Mouse (Mus musculus): ENCODE results near the gene Fam117b. TPM values are rescaled to one million over a fixed set of nuclear protein-coding genes. Genes with fewer than 3 reads are reported as not detected.

Gene Fam117b
- polyA plus RNA-seq, 1 experiment from 2014 or later = 24.0 TPM

GRCm38 (mm10) chr1:59923673-59924072 lies 10.9 kb downstream of the Fam117b start:
- ATAC-seq = no peak
- 90% methylated on average over 1 of the region's 1 CpGs for WGBS
- H3K4me2 ChIP-seq (ENCODE audit: low read length) = no peak overlapping the region

GRCm38 (mm10) chr1:59924411-59924810 lies 11.6 kb downstream of the Fam117b start:
- H3K4me1 ChIP-seq (ENCODE audit: control insufficient read depth, insufficient read depth, low read depth, low read length) = no peaks in the 10 kb centered on the region; the same call in 1 of the 2 replicates
- H3K4me3 ChIP-seq (ENCODE audit: low read length) = no peak overlapping the region
- H3K9ac ChIP-seq (ENCODE audit: low read depth, low read length) = no peak overlapping the region
- H3K36me3 ChIP-seq (ENCODE audit: control insufficient read depth, insufficient read depth, low read length) = no peaks in the 10 kb centered on the region
- no peak overlapping the region for H3K4me2 ChIP-seq (ENCODE audit: low read length)
- no peaks in the 10 kb centered on the region for H3K9me3 ChIP-seq (ENCODE audit: control insufficient read depth, low read length)
- no peaks in the 10 kb centered on the region for H3K27me3 ChIP-seq (replicated peaks; ENCODE audit: control insufficient read depth, insufficient read depth, low read length)
- no peak for ATAC-seq
- 100% methylated on average over 2 of the region's 2 CpGs for WGBS
- no peak overlapping the region for H3K27ac ChIP-seq (ENCODE audit: low read depth, low read length)

More at GRCm38 (mm10) chr1:59923673-59924072, 10.9 kb downstream of the Fam117b start:
- Histone ChIP-seq H3K4me3 (ENCODE audit: low read length) (no peak overlapping the region), H3K9me3 (ENCODE audit: control insufficient read depth, low read length) (no peaks in the 10 kb centered on the region), H3K27ac (ENCODE audit: low read depth, low read length) (no peak overlapping the region), H3K27me3 (replicated peaks; ENCODE audit: control insufficient read depth, insufficient read depth, low read length) (no peaks in the 10 kb centered on the region), H3K36me3 (ENCODE audit: control insufficient read depth, insufficient read depth, low read length) (no peaks in the 10 kb centered on the region), H3K9ac (ENCODE audit: low read depth, low read length) (no peak overlapping the region), H3K4me1 (ENCODE audit: control insufficient read depth, insufficient read depth, low read depth, low read length) (no peaks in the 10 kb centered on the region; the same call in 1 of the 2 replicates)

- no peak overlapping the region for H3K4me3 ChIP-seq (ENCODE audit: low read length)
- no peak overlapping the region for H3K9ac ChIP-seq (ENCODE audit: low read depth, low read length)
- 94% methylated on average over 3 of the region's 3 CpGs for WGBS
- H3K9me3 ChIP-seq (ENCODE audit: control insufficient read depth, low read length) = no peaks in the 10 kb centered on the region
- no peak overlapping the region for H3K27ac ChIP-seq (ENCODE audit: low read depth, low read length)
- H3K4me1 ChIP-seq (ENCODE audit: control insufficient read depth, insufficient read depth, low read depth, low read length) = no peaks in the 10 kb centered on the region; the same call in 1 of the 2 replicates
- ATAC-seq = peak; percentile 27; the same call in 1 of the 2 replicates
- H3K36me3 ChIP-seq (ENCODE audit: control insufficient read depth, insufficient read depth, low read length) = no peaks in the 10 kb centered on the region
- H3K27me3 ChIP-seq (replicated peaks; ENCODE audit: control insufficient read depth, insufficient read depth, low read length) = no peaks in the 10 kb centered on the region
- H3K4me2 ChIP-seq (ENCODE audit: low read length) = no peak overlapping the region
These were observed 13.3 kb downstream of the Fam117b start for GRCm38 (mm10) chr1:59926021-59926672.

GRCm38 (mm10) chr1:59927131-59927680 lies 14.4 kb downstream of the Fam117b start:
- Histone ChIP-seq H3K36me3 (ENCODE audit: control insufficient read depth, insufficient read depth, low read length) (no peaks in the 10 kb centered on the region), H3K27me3 (replicated peaks; ENCODE audit: control insufficient read depth, insufficient read depth, low read length) (no peaks in the 10 kb centered on the region), H3K4me2 (ENCODE audit: low read length) (no peak overlapping the region), H3K9ac (ENCODE audit: low read depth, low read length) (no peak overlapping the region), H3K27ac (ENCODE audit: low read depth, low read length) (peak overlapping the region; percentile 12; the same call in 1 of the 2 replicates), H3K4me3 (ENCODE audit: low read length) (no peak overlapping the region), H3K4me1 (ENCODE audit: control insufficient read depth, insufficient read depth, low read depth, low read length) (no peaks in the 10 kb centered on the region; the same call in 1 of the 2 replicates), H3K9me3 (ENCODE audit: control insufficient read depth, low read length) (no peaks in the 10 kb centered on the region)
- 90% methylated on average over 2 of the region's 2 CpGs for WGBS
- 0 out of 2 replicates have a peak, but pooled peaks have one; percentile 9 for ATAC-seq

- Histone ChIP-seq H3K36me3 (ENCODE audit: control insufficient read depth, insufficient read depth, low read length) (no peaks in the 10 kb centered on the region), H3K4me2 (ENCODE audit: low read length) (no peak overlapping the region), H3K4me1 (ENCODE audit: control insufficient read depth, insufficient read depth, low read depth, low read length) (no peaks in the 10 kb centered on the region; the same call in 1 of the 2 replicates), H3K27ac (ENCODE audit: low read depth, low read length) (no peak overlapping the region), H3K9me3 (ENCODE audit: control insufficient read depth, low read length) (no peaks in the 10 kb centered on the region), H3K27me3 (replicated peaks; ENCODE audit: control insufficient read depth, insufficient read depth, low read length) (no peaks in the 10 kb centered on the region), H3K9ac (ENCODE audit: low read depth, low read length) (no peak overlapping the region), H3K4me3 (ENCODE audit: low read length) (no peak overlapping the region)
- no peak for ATAC-seq
These were observed 18.1 kb downstream of the Fam117b start for GRCm38 (mm10) chr1:59930926-59931325.

- Histone ChIP-seq H3K4me1 (ENCODE audit: control insufficient read depth, insufficient read depth, low read depth, low read length) (no peaks in the 10 kb centered on the region), H3K27me3 (replicated peaks; ENCODE audit: control insufficient read depth, insufficient read depth, low read length) (no peaks in the 10 kb centered on the region), H3K9me3 (ENCODE audit: control insufficient read depth, low read length) (no peaks in the 10 kb centered on the region), H3K27ac (ENCODE audit: low read depth, low read length) (no peak overlapping the region), H3K9ac (ENCODE audit: low read depth, low read length) (no peak overlapping the region), H3K4me2 (ENCODE audit: low read length) (no peak overlapping the region), H3K4me3 (ENCODE audit: low read length) (no peak overlapping the region), H3K36me3 (ENCODE audit: control insufficient read depth, insufficient read depth, low read length) (no peaks in the 10 kb centered on the region)
- WGBS = 83% methylated on average over 2 of the region's 2 CpGs
- no peak for ATAC-seq
These were observed 20.2 kb downstream of the Fam117b start for GRCm38 (mm10) chr1:59932991-59933390.

GRCm38 (mm10) chr1:59941063-59941462 lies 28.3 kb downstream of the Fam117b start:
- H3K4me3 ChIP-seq (ENCODE audit: low read length) = no peak overlapping the region
- no peaks in the 10 kb centered on the region for H3K36me3 ChIP-seq (ENCODE audit: control insufficient read depth, insufficient read depth, low read length)
- H3K9me3 ChIP-seq (ENCODE audit: control insufficient read depth, low read length) = no peaks in the 10 kb centered on the region
- no peak for ATAC-seq
- no peaks in the 10 kb centered on the region for H3K27me3 ChIP-seq (replicated peaks; ENCODE audit: control insufficient read depth, insufficient read depth, low read length)
- H3K4me2 ChIP-seq (ENCODE audit: low read length) = no peak overlapping the region
- WGBS = 91% methylated on average over 1 of the region's 1 CpGs
- H3K4me1 ChIP-seq (ENCODE audit: control insufficient read depth, insufficient read depth, low read depth, low read length) = 0 out of 2 replicates have a peak, but pooled peaks cover 2% of the 10 kb centered on the region
- H3K27ac ChIP-seq (ENCODE audit: low read depth, low read length) = no peak overlapping the region
- H3K9ac ChIP-seq (ENCODE audit: low read depth, low read length) = no peak overlapping the region

- no peaks in the 10 kb centered on the region for H3K9me3 ChIP-seq (ENCODE audit: control insufficient read depth, low read length)
- H3K4me1 ChIP-seq (ENCODE audit: control insufficient read depth, insufficient read depth, low read depth, low read length) = 0 out of 2 replicates have a peak, but pooled peaks cover 2% of the 10 kb centered on the region
- H3K4me2 ChIP-seq (ENCODE audit: low read length) = no peak overlapping the region
- H3K4me3 ChIP-seq (ENCODE audit: low read length) = no peak overlapping the region
- no peaks in the 10 kb centered on the region for H3K36me3 ChIP-seq (ENCODE audit: control insufficient read depth, insufficient read depth, low read length)
- H3K27ac ChIP-seq (ENCODE audit: low read depth, low read length) = no peak overlapping the region
- WGBS = 86% methylated on average over 6 of the region's 6 CpGs
- no peaks in the 10 kb centered on the region for H3K27me3 ChIP-seq (replicated peaks; ENCODE audit: control insufficient read depth, insufficient read depth, low read length)
- no peak for ATAC-seq
- H3K9ac ChIP-seq (ENCODE audit: low read depth, low read length) = no peak overlapping the region
These were observed 29.4 kb downstream of the Fam117b start for GRCm38 (mm10) chr1:59942057-59942790.

- Histone ChIP-seq H3K4me3 (ENCODE audit: low read length) (no peak overlapping the region), H3K4me2 (ENCODE audit: low read length) (no peak overlapping the region), H3K27ac (ENCODE audit: low read depth, low read length) (no peak overlapping the region), H3K36me3 (ENCODE audit: control insufficient read depth, insufficient read depth, low read length) (no peaks in the 10 kb centered on the region), H3K27me3 (replicated peaks; ENCODE audit: control insufficient read depth, insufficient read depth, low read length) (no peaks in the 10 kb centered on the region), H3K9me3 (ENCODE audit: control insufficient read depth, low read length) (no peaks in the 10 kb centered on the region), H3K4me1 (ENCODE audit: control insufficient read depth, insufficient read depth, low read depth, low read length) (0 out of 2 replicates have a peak, but pooled peaks cover 2% of the 10 kb centered on the region), H3K9ac (ENCODE audit: low read depth, low read length) (no peak overlapping the region)
- ATAC-seq = no peak
- WGBS = 63% methylated on average over 5 of the region's 5 CpGs
These were observed 31.0 kb downstream of the Fam117b start for GRCm38 (mm10) chr1:59943825-59944224.
